Mouse (Mus musculus): Measurements from ENCODE around the gene Slc26a9. TPM values are rescaled to one million over a fixed set of nuclear protein-coding genes. Genes with fewer than 3 reads are reported as not detected.

Gene Slc26a9
- polyA plus RNA-seq, 1 experiment from 2014 or later, result not detected

DNA sequence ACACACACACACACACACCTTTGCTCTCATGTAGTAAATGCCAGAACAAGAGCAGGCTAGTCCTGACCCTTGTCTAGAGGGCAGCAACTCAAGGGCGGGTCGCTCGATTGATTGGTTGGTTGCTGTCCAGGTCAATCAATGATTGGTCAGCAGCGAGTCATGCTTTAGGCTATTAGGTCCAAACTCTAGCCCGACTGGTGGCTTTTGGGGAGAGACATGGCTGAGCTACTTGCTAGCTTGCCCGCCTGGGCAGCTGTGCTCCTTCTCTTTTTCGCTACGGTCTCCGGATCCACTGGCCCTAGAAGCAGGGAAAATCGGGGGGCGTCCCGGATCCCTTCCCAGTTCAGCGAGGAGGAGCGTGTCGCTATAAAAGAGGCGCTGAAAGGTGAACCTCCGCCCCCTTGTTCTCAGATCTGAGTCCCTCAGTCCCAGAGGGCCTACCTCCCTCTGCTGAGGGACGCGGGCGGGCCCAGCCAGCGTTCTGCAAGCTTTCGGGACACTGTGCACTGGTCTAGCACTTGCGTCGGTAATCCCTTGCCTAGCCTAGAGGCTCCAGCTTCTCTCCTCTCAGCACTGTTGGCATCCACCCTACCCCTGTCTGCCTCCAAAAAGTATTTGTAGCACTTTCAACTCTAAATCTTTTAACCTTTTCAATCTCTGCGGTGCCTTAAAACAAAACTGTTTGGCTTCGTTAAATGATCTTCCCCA lies 53.5 kb downstream of the Slc26a9 start, which contains the start of gene Pm20d1:
Gene Pm20d1, plus strand, starts transcription at position 180 of the 708 bp plus-strand sequence.
- WGBS, result 7% methylated on average over 26 of the region's 26 CpGs
- Histone ChIP-seq H3K4me3 (peak within 1 kb of the TSS; percentile 54), H3K36me3 (replicated peaks) (no peaks in the 10 kb centered on the region)

DNA sequence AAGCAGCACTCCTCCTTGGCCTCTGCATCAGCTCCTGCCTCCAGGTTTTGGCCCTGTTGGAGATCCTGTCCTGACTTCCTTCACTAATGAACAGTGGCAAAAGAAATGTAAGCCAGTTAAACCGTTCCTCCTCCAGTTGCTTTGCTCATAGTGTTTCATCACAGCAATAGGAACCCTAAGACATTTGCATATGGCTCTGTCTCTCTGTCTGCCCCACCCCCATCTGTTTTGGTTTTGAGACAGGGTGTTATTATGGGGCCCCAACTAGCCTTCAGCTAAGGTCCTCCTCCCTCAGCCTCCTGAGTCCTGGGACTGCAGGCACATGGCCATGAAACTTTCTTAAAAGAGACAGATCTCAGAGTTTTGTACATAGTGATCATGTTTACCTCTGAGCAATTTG lies 56.2 kb downstream of the Slc26a9 start:
- Histone ChIP-seq H3K27ac (replicated peaks) (no peak overlapping the region), H3K4me3 (no peak overlapping the region), H3K9me3 (no peaks in the 10 kb centered on the region), H3K4me1 (peaks cover 16% of the 10 kb centered on the region), H3K36me3 (replicated peaks) (no peaks in the 10 kb centered on the region), H3K27me3 (replicated peaks; ENCODE audit: low read depth, poor library complexity, severe bottlenecking) (peaks cover 21% of the 10 kb centered on the region)
- WGBS, result 44% methylated on average over 1 of the region's 1 CpGs
- no peak for DNase-seq (ENCODE audit: low spot score)

More for the DNA sequence above, 53.5 kb downstream of the Slc26a9 start, which contains the start of gene Pm20d1:
- Histone ChIP-seq H3K27ac (replicated peaks) (peak within 1 kb of the TSS; percentile 57), H3K27me3 (replicated peaks; ENCODE audit: low read depth, poor library complexity, severe bottlenecking) (peaks cover 21% of the 10 kb centered on the region), H3K9me3 (no peaks in the 10 kb centered on the region), H3K4me1 (peaks cover 28% of the 10 kb centered on the region)
- peak; percentile 60 for DNase-seq (ENCODE audit: low spot score)

DNA sequence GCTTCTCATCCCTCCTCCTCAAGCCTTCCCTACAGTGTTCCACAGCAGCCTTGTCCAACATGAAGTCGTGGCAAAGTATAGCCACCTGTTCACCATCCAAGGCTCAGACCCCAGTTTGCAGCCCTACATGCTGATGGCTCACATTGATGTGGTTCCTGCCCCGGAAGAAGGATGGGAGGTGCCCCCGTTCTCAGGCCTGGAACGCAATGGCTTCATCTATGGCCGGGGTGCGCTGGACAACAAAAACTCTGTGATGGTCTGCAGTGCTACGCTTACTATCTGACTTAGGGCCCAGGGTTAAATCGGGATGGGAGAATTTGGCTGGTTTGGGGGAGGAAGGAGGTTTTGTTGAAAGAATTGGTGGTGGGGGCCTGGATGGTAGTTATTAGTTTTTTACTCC lies 57.2 kb downstream of the Slc26a9 start:
- DNase-seq (ENCODE audit: low spot score), result no peak
- 90% methylated on average over 8 of the region's 8 CpGs for WGBS
- peaks cover 16% of the 10 kb centered on the region for H3K4me1 ChIP-seq
- peaks cover 21% of the 10 kb centered on the region for H3K27me3 ChIP-seq (replicated peaks; ENCODE audit: low read depth, poor library complexity, severe bottlenecking)
- H3K27ac ChIP-seq (replicated peaks), result no peak overlapping the region
- H3K9me3 ChIP-seq, result no peaks in the 10 kb centered on the region
- H3K36me3 ChIP-seq (replicated peaks), result no peaks in the 10 kb centered on the region
- H3K4me3 ChIP-seq, result no peak overlapping the region

DNA sequence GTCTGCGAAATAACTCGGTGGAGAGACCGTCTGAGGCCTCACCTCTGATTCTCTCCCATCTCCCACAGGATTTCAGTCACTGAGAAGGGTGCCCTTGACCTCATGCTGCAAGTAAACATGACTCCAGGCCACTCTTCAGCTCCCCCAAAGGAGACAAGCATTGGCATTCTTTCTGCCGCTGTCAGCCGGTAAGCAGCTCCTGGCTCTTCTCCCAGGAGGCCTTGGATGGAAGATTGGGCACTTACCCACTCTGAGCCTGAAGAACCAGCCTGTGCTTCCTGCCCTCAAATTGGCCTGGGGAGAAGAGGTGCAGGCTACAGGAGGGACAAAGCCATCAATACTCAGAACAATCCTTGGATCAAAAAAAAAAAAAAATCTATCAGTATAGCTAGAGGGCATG lies 58.8 kb downstream of the Slc26a9 start:
- H3K27me3 ChIP-seq (replicated peaks; ENCODE audit: low read depth, poor library complexity, severe bottlenecking), result peaks cover 10% of the 10 kb centered on the region
- H3K27ac ChIP-seq (replicated peaks), result no peak overlapping the region
- no peaks in the 10 kb centered on the region for H3K36me3 ChIP-seq (replicated peaks)
- peaks cover 12% of the 10 kb centered on the region for H3K4me1 ChIP-seq
- 86% methylated on average over 5 of the region's 5 CpGs for WGBS
- DNase-seq (ENCODE audit: low spot score), result no peak
- H3K4me3 ChIP-seq, result no peak overlapping the region
- H3K9me3 ChIP-seq, result no peaks in the 10 kb centered on the region

DNA sequence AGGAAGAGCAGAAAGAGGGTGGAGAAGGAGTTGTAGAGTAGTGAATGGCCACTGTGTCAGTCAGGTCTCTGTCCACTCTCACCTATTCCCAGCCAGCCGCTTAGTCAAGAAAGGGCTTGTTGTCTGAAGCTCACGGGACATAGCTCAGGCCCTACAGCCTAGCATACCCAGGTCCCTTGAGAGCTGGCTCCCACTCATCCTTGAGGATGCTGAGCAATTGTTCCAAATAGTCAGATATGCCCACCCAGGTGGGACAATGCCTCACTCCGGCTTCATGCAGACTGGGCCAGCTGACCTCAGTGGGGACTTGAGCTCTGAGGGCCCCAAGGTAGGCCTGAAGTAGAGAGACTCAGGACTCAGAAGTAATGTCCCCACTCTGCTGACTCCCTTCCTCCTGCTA lies 60.3 kb downstream of the Slc26a9 start:
- WGBS, result 91% methylated on average over 3 of the region's 3 CpGs
- Histone ChIP-seq H3K9me3 (no peaks in the 10 kb centered on the region), H3K27me3 (replicated peaks; ENCODE audit: low read depth, poor library complexity, severe bottlenecking) (no peaks in the 10 kb centered on the region), H3K4me1 (peaks cover 10% of the 10 kb centered on the region), H3K4me3 (no peak overlapping the region), H3K27ac (replicated peaks) (no peak overlapping the region), H3K36me3 (replicated peaks) (no peaks in the 10 kb centered on the region)
- peak; percentile 4 for DNase-seq (ENCODE audit: low spot score)

DNA sequence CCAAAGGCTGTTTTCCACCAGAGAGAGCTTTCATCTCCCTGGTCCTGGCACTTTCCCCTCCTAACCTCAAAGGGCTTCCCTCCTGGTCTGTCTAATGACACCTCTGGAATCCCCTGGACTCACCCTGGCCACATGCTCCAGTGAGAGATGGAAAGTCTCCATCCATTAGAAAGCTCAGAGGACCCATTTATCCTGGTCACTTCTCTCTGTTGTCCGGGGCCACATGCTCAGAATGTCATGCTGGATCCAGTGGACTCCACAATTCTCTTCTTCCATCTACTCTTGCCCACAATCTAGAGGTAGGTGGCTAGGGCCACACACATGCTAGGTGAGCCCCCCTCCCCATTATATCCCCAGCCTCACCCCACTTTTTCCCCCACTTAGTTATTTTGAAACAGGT lies 65.2 kb downstream of the Slc26a9 start:
- WGBS, result 83% methylated on average over 1 of the region's 1 CpGs
- Histone ChIP-seq H3K27ac (replicated peaks) (no peak overlapping the region), H3K27me3 (replicated peaks; ENCODE audit: low read depth, poor library complexity, severe bottlenecking) (no peaks in the 10 kb centered on the region), H3K4me1 (0 out of 2 replicates have a peak, but pooled peaks cover 9% of the 10 kb centered on the region), H3K4me3 (no peak overlapping the region), H3K36me3 (replicated peaks) (no peaks in the 10 kb centered on the region), H3K9me3 (no peaks in the 10 kb centered on the region)
- DNase-seq (ENCODE audit: low spot score), result no peak

DNA sequence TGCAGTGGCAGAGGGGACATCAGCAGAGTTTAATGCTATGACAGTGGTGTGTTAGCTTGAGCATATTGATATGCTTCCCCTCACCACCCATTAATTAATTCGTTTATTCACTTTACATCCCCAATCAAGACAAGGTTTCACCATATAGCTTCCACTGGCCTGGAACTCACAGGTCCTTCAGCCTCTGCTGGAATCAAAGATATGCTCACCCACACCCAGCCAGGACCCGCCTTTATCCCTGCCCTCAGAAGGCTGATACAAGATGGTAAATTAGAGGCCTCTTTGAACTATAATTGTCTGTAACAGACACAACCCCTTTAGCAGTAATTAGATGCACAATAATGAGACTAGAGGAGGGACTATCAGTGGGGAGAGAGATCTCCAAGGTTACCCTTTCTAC lies 65.8 kb downstream of the Slc26a9 start:
- DNase-seq (ENCODE audit: low spot score), result no peak
- H3K27ac ChIP-seq (replicated peaks), result no peak overlapping the region
- 70% methylated on average over 2 of the region's 2 CpGs for WGBS
- H3K9me3 ChIP-seq, result no peaks in the 10 kb centered on the region
- no peak overlapping the region for H3K4me3 ChIP-seq
- H3K36me3 ChIP-seq (replicated peaks), result no peaks in the 10 kb centered on the region
- H3K4me1 ChIP-seq, result 0 out of 2 replicates have a peak, but pooled peaks cover 9% of the 10 kb centered on the region
- H3K27me3 ChIP-seq (replicated peaks; ENCODE audit: low read depth, poor library complexity, severe bottlenecking), result no peaks in the 10 kb centered on the region

DNA sequence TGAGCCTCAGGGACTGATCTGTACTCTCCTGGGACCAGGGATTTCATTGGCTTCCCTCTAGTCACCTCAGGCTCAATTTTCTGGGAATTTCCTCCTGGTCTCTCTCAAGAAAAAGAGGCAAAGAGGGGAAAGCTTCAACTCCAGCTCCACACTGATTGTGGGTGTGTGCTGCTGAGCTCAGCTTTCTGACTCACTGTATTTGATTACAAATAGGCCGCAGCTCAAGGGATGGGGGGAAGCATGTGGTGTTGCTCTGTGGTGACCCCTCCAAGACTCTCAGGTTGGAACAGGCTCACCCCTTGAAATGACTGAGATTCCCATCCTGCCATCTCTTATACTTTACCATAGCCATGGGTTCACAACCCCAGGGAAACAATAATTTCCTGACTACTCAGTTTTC lies 67.6 kb downstream of the Slc26a9 start:
- H3K27ac ChIP-seq (replicated peaks), result no peak overlapping the region
- 81% methylated on average over 1 of the region's 1 CpGs for WGBS

DNA sequence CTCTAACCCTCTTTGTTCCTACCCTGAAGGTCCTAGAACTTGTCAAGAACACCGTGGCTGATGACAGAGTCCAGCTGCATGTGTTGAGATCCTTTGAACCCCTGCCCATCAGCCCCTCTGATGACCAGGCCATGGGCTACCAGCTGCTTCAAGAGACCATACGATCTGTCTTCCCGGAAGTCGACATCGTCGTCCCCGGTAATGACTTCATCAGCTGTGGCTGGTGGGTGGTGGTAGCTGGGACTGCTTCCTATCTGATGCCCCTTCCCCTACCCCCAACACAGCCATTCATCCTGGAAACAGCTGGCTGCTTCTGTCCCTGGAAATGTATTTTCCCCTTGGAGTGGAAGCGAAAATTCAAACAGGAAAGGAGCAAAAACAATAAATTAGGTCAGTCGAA lies 68.2 kb downstream of the Slc26a9 start:
- Histone ChIP-seq H3K9me3 (no peaks in the 10 kb centered on the region), H3K27ac (replicated peaks) (no peak overlapping the region), H3K27me3 (replicated peaks; ENCODE audit: low read depth, poor library complexity, severe bottlenecking) (no peaks in the 10 kb centered on the region), H3K4me1 (0 out of 2 replicates have a peak, but pooled peaks cover 5% of the 10 kb centered on the region), H3K36me3 (replicated peaks) (no peaks in the 10 kb centered on the region), H3K4me3 (no peak overlapping the region)
- 86% methylated on average over 9 of the region's 9 CpGs for WGBS
- DNase-seq (ENCODE audit: low spot score), result no peak

More for the DNA sequence above, 67.6 kb downstream of the Slc26a9 start:
- no peak overlapping the region for H3K4me3 ChIP-seq
- H3K27me3 ChIP-seq (replicated peaks; ENCODE audit: low read depth, poor library complexity, severe bottlenecking), result no peaks in the 10 kb centered on the region
- H3K4me1 ChIP-seq, result 0 out of 2 replicates have a peak, but pooled peaks cover 9% of the 10 kb centered on the region
- DNase-seq (ENCODE audit: low spot score), result no peak
- no peaks in the 10 kb centered on the region for H3K9me3 ChIP-seq
- H3K36me3 ChIP-seq (replicated peaks), result no peaks in the 10 kb centered on the region

DNA sequence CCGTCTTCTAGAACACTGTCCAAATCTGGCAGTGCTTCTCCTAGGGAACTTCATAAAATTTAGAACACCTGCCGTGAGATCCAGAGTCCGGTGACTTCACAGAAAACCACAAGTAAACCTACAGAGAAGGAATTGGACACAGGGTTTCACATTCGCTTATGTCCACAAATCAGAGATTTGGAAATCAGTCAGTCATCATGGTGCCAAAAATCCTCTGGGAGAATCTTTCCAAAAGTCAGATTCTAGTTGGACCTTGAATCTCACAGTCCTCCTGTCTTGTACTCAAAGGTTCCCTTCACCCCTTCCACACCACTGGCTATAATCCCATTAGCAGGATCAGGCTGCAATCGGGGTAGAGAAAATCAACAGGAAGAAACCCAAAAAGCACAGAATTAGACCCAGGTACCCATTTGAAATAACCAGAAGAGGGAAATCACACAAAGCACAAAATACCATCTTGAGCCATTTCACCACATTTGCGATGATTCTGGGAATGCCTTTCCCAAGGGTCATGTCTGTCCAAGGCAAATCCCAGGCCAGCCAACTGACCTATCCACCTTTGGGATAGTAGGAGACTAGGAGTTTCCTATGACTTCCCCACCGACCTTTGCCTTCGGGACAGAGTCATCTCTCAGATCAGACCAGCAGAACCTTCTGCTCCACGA lies 68.9 kb downstream of the Slc26a9 start:
- DNase-seq (ENCODE audit: low spot score), result no peak
- no peaks in the 10 kb centered on the region for H3K27me3 ChIP-seq (replicated peaks; ENCODE audit: low read depth, poor library complexity, severe bottlenecking)
- H3K9me3 ChIP-seq, result no peaks in the 10 kb centered on the region
- no peak overlapping the region for H3K4me3 ChIP-seq
- 0 out of 2 replicates have a peak, but pooled peaks cover 4% of the 10 kb centered on the region for H3K4me1 ChIP-seq
- H3K36me3 ChIP-seq (replicated peaks), result no peaks in the 10 kb centered on the region
- WGBS, result 86% methylated on average over 9 of the region's 9 CpGs
- no peak overlapping the region for H3K27ac ChIP-seq (replicated peaks)

DNA sequence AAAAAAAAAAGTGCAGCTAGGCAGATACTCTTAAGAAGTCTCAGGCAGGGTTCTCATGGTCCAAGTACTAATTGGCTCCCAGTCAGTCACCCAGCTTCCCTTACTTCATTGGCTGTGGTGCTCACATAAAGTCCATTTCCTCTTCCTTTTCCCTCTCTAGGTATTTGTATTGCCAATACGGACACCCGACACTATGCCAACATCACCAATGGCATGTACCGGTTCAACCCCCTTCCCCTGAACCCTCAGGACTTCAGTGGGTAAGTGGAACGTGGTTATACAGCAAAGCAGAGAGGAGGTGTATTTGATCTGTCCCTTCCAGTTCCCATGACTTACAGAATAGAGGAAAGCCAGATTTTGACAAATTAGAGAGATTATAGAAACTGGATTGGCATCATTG lies 69.9 kb downstream of the Slc26a9 start:
- no peaks in the 10 kb centered on the region for H3K27me3 ChIP-seq (replicated peaks; ENCODE audit: low read depth, poor library complexity, severe bottlenecking)
- H3K36me3 ChIP-seq (replicated peaks), result no peaks in the 10 kb centered on the region
- WGBS, result 91% methylated on average over 4 of the region's 4 CpGs
- no peak overlapping the region for H3K4me3 ChIP-seq
- no peak overlapping the region for H3K27ac ChIP-seq (replicated peaks)
- no peaks in the 10 kb centered on the region for H3K9me3 ChIP-seq
- 0 out of 2 replicates have a peak, but pooled peaks cover 4% of the 10 kb centered on the region for H3K4me1 ChIP-seq
- no peak for DNase-seq (ENCODE audit: low spot score)

DNA sequence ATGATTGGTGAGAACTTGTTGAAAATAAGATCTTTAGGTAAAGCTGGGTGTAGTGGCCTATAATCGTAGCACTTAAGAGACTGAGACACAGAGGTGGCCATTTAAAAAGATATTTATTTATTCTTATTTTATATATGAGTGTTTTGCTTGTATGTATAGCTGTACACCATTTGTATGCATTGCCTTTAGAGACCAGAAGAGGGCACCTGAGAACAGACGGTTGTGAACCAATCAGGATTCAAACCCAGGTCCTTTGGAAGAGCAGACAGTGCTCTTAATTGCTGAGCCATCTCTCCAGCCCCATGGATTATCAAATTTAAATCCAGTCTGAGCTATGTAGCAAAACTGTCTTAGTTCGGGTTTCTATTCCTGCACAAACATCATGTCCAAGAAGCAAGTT lies 70.4 kb downstream of the Slc26a9 start:
- 0 out of 2 replicates have a peak, but pooled peaks cover 4% of the 10 kb centered on the region for H3K4me1 ChIP-seq
- H3K9me3 ChIP-seq, result no peaks in the 10 kb centered on the region
- DNase-seq (ENCODE audit: low spot score), result no peak
- no peaks in the 10 kb centered on the region for H3K36me3 ChIP-seq (replicated peaks)
- no peaks in the 10 kb centered on the region for H3K27me3 ChIP-seq (replicated peaks; ENCODE audit: low read depth, poor library complexity, severe bottlenecking)
- H3K27ac ChIP-seq (replicated peaks), result no peak overlapping the region
- whole genome bisulfite sequencing, result 84% methylated on average over 3 of the region's 3 CpGs
- no peak overlapping the region for H3K4me3 ChIP-seq

DNA sequence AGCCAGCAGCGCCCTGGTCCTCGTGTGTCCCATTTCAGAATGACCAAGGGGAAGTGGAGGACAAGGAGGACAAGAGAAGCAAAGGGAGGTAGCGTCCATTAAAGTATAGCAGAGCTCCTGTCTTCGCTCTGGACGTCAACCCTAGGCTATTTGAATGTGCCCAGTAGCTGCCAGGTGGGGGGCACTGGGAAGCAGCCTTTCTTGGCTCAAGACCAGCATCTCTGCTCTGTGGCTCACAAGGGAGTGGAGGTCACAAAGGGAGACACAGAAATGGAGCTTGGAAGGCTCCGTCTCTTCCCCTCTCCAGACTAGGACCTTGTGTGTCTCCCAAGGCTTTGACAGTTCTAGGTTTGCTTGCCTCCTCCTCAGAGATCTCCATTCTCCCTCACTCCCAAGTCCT lies 73.1 kb downstream of the Slc26a9 start:
- H3K4me1 ChIP-seq, result no peaks in the 10 kb centered on the region
- 89% methylated on average over 6 of the region's 6 CpGs for WGBS
- H3K36me3 ChIP-seq (replicated peaks), result no peaks in the 10 kb centered on the region
- H3K4me3 ChIP-seq, result no peak overlapping the region
- no peak overlapping the region for H3K27ac ChIP-seq (replicated peaks)
- no peaks in the 10 kb centered on the region for H3K9me3 ChIP-seq
- no peak for DNase-seq (ENCODE audit: low spot score)
- no peaks in the 10 kb centered on the region for H3K27me3 ChIP-seq (replicated peaks; ENCODE audit: low read depth, poor library complexity, severe bottlenecking)

All from embryonic facial prominence, embryonic 10.5 days (tissue).